Mouse (Mus musculus): ENCODE measurements around the gene Cela2a. TPM values are rescaled to one million over a fixed set of nuclear protein-coding genes. Genes with fewer than 3 reads are reported as not detected.

Gene Cela2a
- polyA plus RNA-seq, 1 experiment from 2014 or later = not detected

DNA sequence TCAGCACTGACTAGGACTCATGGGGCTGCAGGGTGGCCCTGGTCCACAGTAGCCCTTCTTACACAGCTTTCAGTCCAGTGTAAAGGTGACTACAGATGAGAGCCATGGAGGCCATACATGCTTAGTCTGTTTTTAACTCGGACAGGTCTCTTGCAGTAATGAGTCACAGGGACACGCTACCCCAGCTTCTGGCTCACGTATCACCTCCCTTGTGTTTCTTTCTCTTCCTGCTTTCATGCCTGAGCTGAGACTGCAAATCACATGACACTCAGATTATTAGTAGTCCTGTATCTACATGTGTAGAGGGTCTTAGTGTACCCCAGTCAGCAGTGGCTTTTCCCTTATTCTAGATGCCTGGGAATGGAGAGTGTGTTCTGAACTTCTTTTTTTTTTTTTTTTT, 61.0 kb downstream of the Cela2a start:
- no peak overlapping the region for H3K4me3 ChIP-seq (ENCODE audit: low read depth, low read length)
- WGBS (ENCODE audit: insufficient replicate concordance) = 92% methylated on average over 3 of the region's 3 CpGs
- no peak overlapping the region for H3K27ac ChIP-seq (ENCODE audit: low read depth, low read length)
- H3K9ac ChIP-seq (ENCODE audit: low read depth, low read length) = no peak overlapping the region
- peaks cover 16% of the 10 kb centered on the region for H3K4me1 ChIP-seq (ENCODE audit: control insufficient read depth, insufficient read depth, low read length)
- H3K9me3 ChIP-seq (replicated peaks; ENCODE audit: control insufficient read depth, low read length) = no peaks in the 10 kb centered on the region
- peaks cover 20% of the 10 kb centered on the region for H3K36me3 ChIP-seq (ENCODE audit: control insufficient read depth, insufficient read depth, low read length)
- H3K27me3 ChIP-seq (ENCODE audit: control insufficient read depth, insufficient read depth, low read length) = no peaks in the 10 kb centered on the region
- no peak overlapping the region for H3K4me2 ChIP-seq
- ATAC-seq (replicated peaks; ENCODE audit: insufficient number of reproducible peaks, low FRiP score, low TSS enrichment) = no peak

Other genes with a start within 250 kb of the Cela2a start
- gene Fblim1, start 220.1 kb downstream of the Cela2a start, polyA plus RNA-seq (2014; fragmentation: Nextera tagmentation; extraction: Ambion mirVana) = 53.9 and 64.0 TPM in 2 replicates
- gene Tmem82, start 207.5 kb downstream of the Cela2a start, polyA plus RNA-seq (2014; fragmentation: Nextera tagmentation; extraction: Ambion mirVana) = 0.17 and 0.30 TPM in 2 replicates
- not detected in 2 replicates for gene Slc25a34, start 202.3 kb downstream of the Cela2a start, polyA plus RNA-seq (2014; fragmentation: Nextera tagmentation; extraction: Ambion mirVana)
- gene Plekhm2, start 161.3 kb downstream of the Cela2a start, polyA plus RNA-seq (2014; fragmentation: Nextera tagmentation; extraction: Ambion mirVana) = 3.5 and 3.9 TPM in 2 replicates
- 1.5 TPM in 1 of 2 replicates, not detected in the other for gene Rsc1a1, start 140.6 kb downstream of the Cela2a start, polyA plus RNA-seq (2014; fragmentation: Nextera tagmentation; extraction: Ambion mirVana)
- 13.5 and 13.7 TPM in 2 replicates for gene Ddi2, start 102.7 kb downstream of the Cela2a start, polyA plus RNA-seq (2014; fragmentation: Nextera tagmentation; extraction: Ambion mirVana)
- 0.80 and 1.0 TPM in 2 replicates for gene Agmat, start 79.5 kb downstream of the Cela2a start, polyA plus RNA-seq (2014; fragmentation: Nextera tagmentation; extraction: Ambion mirVana)
- gene Dnajc16, start 35.2 kb downstream of the Cela2a start, polyA plus RNA-seq (2014; fragmentation: Nextera tagmentation; extraction: Ambion mirVana) = 3.2 and 4.3 TPM in 2 replicates
- gene Casp9, start 32.5 kb downstream of the Cela2a start, polyA plus RNA-seq (2014; fragmentation: Nextera tagmentation; extraction: Ambion mirVana) = 15.4 and 17.5 TPM in 2 replicates
- not detected in 2 replicates for gene Ctrc, start 20.2 kb upstream of the Cela2a start, polyA plus RNA-seq (2014; fragmentation: Nextera tagmentation; extraction: Ambion mirVana)
- 59.2 and 63.4 TPM in 2 replicates for gene Efhd2, start 48.8 kb upstream of the Cela2a start, polyA plus RNA-seq (2014; fragmentation: Nextera tagmentation; extraction: Ambion mirVana)
- gene Fhad1, start 188.9 kb upstream of the Cela2a start, polyA plus RNA-seq (2014; fragmentation: Nextera tagmentation; extraction: Ambion mirVana) = 3.8 and 7.1 TPM in 2 replicates

Data from heart, embryonic 11.5 days (tissue).